Mouse (Mus musculus): ENCODE results near the gene Arhgap19.

Arhgap19 gene

DNA sequence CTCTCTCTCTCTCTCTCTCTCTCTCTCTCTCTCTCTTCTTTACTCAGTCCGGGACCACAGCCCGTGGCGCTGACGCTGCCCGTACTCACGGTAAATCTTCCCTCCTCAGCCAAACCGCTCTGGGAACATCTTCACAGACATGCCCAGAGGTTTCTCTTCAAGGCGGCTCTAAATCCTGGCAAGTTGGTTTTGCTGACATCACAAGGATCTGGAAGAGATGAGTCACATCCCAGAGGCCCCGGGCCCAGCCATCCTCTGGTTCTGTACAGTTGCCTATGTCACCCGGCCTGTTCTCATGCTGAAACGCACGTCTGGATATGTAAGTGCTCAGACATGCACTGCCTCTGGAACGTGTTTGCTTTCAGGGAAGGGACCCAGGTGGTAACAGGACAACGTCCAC, 54.4 kb downstream of the Arhgap19 start:
- in situ Hi-C loops (cut with MboI, MseI), result no loop called here

DNA sequence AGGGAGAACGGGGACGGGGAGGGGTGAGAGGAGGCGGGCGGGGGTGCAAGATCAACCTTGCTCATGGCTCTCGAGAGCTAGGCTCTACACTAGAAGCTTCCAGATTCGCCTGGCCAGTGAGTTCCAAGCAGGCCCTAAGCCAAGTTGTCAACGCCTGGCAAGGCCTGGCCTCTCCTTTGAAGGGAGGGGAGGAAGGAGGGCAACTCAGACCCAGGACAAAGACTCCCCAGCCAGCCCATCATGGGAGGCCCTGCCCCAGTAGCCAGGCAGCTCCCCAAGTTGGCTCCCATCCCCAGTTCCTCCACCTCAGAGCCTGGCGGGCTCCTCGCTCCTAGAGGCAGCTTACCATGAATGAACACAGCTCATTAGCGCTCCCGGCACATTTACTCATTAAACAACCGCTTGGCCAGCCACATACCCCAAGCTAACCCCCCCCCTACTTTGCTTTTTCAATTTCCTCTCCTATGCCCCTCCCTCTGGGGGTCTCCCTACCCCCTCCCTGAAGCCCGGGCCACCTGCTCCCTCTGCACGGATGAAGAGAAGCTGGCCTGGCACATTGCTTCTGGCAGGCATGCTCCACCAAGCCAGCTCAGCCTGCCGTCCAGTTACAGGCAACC, 55.8 kb downstream of the Arhgap19 start:
- in situ Hi-C loops (cut with MboI, MseI), result no loop called here

DNA sequence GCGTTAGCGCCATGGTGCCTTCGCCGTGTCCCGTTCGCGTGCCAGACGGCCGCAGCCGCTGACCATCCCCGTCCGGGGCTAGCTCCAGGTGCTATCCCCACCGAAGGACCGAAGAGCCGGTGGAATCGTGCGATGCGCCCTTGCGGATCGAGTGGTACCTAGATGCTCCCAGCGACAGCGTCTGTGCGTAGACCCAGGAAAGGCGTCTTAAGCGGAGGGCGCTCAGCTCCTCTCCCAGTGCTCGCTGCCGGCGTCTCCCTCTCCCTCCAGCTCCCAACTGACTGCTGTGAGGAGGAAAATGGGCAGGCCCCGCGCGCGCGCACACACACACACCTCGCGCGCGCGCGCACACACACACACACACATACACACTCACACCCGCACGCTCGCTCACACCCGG, 58.5 kb downstream of the Arhgap19 start, which contains the start of gene Slit1:
Gene Slit1, minus strand, starts transcription at position 270 of the 400 bp plus-strand sequence.
- in situ Hi-C loops (cut with MboI, MseI), result no loop called here

DNA sequence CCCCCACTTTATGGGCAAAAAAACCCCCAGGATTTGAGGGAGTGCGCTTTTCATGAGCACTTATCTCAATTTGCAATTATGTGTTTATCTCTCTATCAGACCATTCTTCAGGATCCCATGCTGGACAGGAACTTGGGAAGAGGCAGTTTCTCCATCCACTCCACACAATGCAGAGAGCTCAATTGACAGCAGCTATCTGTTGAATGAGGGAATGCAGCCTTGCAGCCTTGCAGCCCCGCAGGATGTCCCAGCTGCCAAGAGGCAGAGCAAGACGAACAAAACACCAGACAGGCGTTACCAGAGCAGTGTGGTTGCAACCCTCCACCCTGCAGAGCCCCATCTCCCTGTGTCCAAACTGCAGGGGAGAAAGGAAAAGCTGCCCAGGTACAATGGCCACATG, 63.0 kb downstream of the Arhgap19 start:
- in situ Hi-C loops (cut with MboI, MseI), result loop anchor here in 1 of 2 experiments (10.0 kb wide), 1 partner anchor 584 kb away; no protein-coding TSS in a partner anchor

DNA sequence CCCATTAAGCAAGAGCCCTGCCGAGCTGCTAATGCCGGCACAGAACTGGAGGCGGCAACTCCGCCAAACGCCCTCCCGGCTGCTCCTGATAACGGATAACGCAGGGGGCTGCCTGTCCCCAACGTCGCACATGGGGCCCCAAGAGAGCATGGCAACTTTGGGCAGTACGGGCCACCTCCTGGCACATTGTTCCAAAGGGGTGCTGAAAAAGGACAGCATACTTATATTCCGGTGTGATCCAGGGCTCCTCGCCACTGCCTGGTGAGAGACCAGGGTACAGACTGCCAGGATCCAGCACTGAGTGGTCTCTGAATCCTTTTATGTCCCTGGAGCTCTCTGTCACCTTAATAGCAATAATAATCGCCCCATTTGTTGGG, 63.4 kb downstream of the Arhgap19 start:
- in situ Hi-C loops (cut with MboI, MseI), result loop anchor here in 1 of 2 experiments (10.0 kb wide), 1 partner anchor 584 kb away; no protein-coding TSS in a partner anchor

DNA sequence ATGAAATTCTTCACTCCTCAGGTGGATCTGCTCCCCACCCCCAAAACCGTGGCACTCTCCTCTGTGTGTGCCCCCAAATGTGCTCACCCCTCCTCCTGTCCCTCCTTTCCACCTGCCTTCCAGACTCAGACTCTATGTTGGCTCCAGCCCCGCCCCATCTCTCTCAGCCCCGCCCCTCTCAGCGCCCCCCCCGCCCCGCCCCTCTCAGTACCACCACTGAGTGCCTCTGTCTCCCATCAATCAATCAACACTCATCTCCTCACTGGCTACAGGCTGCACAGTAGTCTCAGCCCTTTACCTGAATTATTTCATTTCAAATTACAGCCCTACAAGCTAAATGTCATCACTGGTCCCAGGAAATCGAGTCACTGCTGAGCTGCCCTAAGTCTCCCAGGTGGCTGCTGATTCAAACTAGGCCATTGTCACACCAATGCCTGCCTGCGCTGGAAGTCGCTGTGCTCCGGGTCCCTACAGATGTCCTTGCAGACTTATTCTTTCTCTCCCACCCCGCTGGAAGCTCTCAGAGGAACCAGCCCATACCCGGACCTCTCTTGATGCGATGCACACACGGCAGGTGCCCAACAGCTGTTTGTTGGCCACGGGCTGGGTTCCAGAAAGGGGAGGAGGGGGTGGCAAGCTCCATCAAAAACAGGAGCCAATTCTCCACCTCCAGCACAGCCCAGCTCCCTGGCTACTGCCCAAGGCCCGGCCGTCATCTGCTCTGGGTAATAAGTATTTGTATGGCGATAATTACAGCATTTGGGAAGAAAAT, 64.0 kb downstream of the Arhgap19 start:
- in situ Hi-C loops (cut with MboI, MseI), result loop anchor here in 1 of 2 experiments (10.0 kb wide), 1 partner anchor 583 kb away; no protein-coding TSS in a partner anchor

DNA sequence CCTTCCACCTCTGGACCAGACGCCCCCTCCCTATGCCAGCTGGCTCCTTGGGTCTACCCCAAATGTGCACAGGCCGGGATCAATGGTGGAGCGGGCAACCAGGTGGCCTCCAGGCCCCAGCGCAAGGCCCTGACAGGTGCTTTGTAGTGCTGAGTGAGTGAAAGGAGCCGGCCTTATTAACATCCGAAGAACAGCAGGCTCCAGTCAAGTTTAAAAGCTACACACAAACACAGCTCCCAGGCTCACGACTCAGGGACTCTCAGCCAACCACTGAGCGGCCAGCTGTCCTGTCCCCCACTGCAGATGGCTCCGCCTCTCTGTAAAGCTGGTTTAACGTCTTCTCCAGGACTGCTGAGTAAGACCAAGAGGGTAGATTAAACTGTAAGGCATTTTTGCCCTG, 67.2 kb downstream of the Arhgap19 start:
- in situ Hi-C loops (cut with MboI, MseI), result loop anchor here in 1 of 2 experiments (10.0 kb wide), 1 partner anchor 580 kb away; no protein-coding TSS in a partner anchor

DNA sequence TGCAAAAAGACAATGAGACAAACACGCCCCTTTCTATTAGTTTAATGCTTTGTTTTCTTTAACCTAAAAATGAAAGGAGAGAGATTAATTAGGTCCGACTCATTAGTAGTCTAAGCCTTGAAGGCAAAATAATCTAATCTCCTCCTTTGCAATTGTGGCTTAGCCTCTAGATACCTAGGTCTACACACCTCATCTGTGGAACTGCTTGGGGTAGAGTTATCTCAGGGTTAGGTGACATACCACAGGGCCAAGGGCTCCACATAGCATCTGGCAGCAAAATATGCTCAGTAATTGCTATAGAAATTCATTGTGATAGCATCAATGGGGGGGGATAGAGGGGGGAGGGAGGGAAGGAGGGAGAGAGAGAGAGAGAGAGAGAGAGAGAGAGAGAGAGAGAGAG, 76.4 kb downstream of the Arhgap19 start:
- in situ Hi-C loops (cut with MboI, MseI), result no loop called here

DNA sequence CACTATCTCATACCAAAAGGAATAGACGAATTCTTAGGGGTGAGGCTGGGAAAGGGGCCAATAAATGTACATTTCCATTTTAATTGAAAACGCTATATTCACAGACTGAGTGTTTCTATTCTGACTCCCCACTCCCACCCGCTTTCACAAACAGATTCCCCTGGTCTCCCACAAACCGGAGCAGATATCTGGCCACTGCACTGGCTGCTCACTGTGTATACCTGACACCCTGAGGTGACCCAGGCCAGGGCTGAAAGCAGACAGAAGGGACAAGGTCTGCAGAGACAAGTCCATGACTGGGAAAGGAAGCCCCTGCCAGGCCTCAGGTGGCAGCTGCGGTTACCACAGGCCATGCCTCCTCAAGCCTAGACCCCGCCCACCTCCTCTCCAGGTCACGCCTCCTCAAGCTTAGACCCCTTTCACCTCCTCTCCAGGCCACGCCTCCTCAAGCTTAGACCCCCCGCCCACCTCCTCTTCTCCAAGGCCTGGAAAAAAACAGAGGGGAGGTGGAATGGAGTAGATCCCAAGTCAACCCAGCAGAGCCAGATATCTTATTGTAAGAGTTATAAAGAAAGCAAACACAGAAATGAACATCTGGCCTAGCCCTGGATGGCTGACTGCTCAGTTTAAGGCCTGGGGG, 76.9 kb downstream of the Arhgap19 start:
- in situ Hi-C loops (cut with MboI, MseI), result no loop called here

DNA sequence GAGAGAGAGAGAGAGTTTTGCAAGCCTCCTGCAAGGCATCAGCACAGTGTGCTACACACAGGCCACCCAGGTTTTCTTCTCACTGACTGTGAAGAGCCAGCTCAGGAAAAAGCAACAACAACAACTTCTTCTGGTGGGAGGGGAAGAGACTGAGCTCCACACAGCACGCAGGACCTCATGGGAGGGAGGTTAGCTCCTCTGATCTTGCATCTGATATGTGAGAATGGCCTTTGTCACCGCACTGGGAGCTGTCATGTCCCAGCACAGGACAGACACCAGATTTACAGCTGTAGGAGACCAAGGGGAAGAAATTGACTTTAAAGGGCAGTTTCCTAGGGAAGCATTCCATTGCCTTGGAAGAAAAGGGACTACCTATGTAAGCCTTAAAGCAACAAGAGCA, 78.5 kb downstream of the Arhgap19 start:
- in situ Hi-C loops (cut with MboI, MseI), result no loop called here

DNA sequence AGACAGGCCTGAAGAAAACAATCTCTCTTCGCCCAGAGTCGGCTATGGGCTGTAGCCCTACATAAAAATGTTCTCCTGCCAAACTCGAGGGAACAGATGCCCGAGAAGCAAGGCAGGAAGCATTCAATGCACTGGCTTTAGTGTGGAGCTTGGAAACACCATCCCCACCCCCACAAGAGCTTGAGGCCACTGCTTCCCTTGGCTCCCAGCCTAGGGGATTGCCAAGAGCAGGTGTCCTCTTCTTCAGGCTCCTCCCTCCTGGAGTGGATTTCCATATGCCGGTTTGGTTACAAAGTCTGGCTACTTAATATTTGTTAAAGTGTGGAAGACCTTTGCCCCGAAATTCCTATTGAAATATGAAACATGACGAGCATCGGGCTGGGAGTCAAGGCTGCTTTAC, 82.4 kb downstream of the Arhgap19 start:
- in situ Hi-C loops (cut with MboI, MseI), result no loop called here
